Mouse (Mus musculus): ENCODE measurements around the gene Myocd.

The Myocd gene

DNA sequence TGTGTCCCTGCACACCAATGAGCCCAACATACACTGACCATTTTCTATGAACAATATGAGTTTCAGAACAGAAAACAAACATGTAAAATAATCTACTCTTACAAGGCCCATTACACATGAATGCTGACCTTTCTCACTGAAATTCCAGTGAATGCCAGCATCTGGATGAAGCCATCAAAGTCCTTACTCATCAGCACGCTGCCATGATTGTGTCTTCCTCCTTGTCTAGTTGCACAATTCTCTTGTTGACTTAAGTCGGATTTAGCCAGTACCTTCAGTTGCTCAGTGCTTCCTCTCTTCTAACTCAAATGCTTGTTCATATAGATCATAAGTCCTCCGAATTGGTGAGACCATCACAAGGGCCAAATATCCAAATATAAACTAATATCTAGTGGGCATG, 130.8 kb downstream of the Myocd start:
- DNase-seq (ENCODE audit: low spot score in 2 of 2): no peak

DNA sequence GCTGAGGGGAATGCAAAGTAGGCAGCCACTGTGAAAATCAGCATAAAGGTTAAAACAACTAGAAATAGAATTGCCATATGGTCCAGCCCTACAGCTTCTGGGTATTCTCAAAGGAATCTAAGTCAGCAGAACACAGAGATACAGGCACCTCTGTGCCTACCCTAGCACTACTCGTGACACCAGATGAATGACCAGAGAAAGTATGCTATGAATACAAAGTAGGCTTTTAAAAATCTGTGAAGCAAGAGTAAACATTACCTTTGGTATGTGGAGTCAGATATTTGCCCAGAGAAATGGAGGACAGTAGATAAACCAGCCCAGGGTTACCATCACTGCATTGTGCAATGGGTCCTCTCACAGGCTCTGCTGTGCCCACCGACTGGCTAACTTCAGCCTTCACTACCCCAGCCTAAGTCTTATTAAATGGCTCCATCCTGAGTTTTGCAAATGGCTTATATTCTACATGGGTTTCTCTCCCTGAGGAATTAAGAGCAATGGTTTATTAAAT, 132.6 kb downstream of the Myocd start:
- DNase-seq (ENCODE audit: low spot score in 2 of 2): no peak

DNA sequence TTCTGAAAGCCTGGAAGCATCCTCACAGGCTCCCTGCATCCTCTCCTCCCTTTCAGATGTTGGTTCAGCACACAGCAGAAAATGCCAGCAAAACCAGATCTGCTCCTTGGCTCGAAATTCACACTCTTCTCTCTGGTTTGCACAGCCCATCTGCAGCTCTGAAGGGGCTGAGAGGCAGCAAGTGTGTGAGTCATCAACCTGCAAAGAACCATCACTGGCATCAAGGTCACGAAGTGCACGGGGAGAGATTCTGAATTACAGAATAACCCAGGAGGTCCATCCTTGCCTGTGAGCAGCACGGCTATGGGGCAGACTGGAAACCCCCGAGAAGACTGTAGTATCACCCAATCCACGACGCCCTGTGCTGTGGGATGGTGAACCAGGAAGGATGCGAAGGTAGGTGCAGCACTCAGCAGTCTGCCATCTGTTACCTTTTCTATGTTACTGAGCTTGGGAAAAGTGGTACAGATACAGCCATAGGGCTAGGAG, 134.5 kb downstream of the Myocd start:
- DNase-seq (ENCODE audit: low spot score in 2 of 2): no peak

DNA sequence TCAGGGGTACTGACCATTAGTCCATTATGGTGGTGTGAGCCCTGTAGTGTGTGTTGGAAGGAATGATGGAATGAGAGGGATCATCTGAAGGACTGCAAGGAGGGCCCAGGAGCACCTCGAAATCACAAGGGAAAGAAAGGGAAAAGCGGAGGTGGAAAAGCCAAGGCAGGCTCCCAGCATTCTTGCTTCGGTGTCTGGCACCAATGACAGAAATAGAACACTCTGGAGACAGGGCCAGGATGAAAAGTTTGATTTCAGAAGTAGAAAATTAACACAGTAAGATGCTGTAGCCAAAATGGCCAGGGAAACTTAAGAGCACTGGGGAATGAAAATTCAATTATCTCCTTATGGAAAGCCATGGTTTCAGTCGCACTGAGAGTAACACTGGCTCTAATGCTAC, 136.1 kb downstream of the Myocd start:
- no peak for DNase-seq (ENCODE audit: low spot score in 2 of 2)

DNA sequence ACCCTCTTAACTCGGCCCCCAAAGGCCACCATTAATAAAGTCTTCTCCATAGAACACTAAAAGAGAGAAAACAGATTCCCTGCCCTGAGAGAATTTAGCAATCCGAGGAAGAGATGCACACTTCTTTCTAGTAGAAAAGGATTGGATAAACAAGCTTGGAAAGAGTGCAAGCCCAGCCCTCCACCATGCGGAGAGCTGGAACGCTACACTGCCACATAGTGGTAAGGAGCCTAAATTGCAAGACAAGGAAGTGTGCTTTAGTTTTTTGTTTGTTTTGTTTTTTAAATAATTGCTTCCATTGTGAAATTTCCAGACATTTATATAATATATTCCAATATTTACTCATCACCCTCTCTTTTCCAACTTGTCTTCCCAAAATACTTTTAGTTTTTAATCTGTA, 140.7 kb downstream of the Myocd start:
- no peak for DNase-seq (ENCODE audit: low spot score in 2 of 2)

DNA sequence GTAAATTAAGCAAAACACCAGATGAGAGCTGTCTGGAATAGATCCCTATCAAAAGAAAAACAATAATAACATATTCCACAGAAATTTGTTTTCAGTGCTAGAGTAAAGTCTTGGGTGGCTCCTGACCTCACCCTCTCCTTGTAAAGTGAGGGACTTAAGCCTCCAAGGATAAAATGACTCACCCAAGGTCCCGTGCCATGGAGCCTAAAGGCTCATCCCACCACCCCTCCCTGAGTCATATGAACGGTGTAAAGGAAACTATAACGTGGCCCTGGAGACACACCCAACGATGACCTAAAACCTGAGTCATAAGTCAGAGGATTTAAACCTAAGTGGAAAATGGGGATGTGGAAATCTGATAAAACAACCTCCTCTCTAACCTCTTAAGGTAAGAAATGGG, 141.1 kb downstream of the Myocd start:
- DNase-seq (ENCODE audit: low spot score in 2 of 2): no peak

DNA sequence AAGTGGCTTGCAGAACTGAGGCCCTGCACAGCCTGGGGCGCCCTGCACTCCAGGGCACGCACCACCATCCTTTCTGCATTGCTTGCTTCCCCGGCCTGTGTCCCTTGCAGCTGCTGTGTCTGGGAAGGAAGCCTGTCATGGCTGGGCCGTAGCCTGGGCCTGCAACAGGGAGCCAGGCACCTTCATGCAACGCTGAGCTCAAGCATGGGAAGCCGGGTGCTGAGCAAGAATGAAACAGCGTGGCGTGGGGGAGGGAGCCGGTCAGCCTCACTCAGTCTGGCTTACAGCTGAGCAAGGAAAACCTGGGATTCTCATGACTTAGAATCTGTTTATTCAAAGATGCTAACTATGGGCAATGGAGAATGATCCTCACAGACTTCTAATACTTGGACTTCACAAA, 143.2 kb downstream of the Myocd start:
- DNase-seq (ENCODE audit: low spot score in 2 of 2): no peak
